Mouse (Mus musculus): ENCODE results near the gene Rbm12b1.
A peak's percentile ranks its signal among the peaks of the same experiment; 100 is the strongest.
"Not testable (repeated sequence)": the region's sequence is repeated elsewhere in the genome, so short reads cannot be mapped to it uniquely, and the experiment has no call there.

Rbm12b1 gene

DNA sequence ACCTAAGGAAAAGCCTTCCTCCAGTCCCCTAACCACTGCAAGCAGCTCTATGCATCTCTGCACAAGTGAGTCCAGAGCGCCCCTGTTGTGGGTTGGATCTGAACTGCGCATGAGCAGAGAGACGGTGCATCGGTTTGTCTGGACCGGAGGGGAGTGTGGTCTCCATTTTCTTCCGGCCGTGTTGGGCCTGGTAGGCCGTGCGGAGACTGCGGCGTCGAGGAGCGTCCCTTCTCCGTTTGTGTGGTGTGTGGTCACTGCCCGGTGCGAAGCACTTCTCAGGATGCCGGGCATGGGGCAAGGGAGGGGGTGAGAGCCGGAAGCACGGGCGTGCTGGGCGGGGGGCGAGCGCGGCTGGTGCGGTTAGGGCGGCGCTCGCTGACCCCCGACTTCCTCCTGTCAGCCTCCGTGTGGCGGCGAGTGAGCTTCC is at the start of gene Rbm12b1:
Gene Rbm12b1, plus strand, starts transcription at position 124 of the 427 bp plus-strand sequence.
- DNase-seq: peak; percentile 73

DNA sequence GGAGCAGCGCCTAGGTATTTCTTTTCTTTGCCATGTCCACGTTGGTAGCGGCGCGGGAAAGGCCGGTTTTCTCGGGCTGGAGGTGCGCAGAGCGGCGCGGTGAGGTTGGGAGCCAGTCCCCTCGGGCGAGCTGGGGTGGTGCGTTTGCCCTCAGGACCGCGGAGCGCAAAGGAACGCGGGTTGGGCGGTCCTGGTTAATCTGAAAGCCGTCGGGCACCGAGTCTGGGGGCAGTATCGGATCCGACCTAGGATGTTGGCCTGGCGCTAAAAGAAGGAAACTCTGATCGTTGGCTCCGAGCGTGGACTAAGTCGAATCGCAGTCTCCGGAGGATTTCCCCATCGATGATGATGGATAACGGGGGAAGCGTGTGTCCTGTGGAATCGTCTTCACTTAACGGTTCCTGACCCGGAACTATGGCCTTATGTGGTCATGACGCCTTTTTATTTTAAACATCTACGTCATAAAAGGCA is 563 bp downstream of the Rbm12b1 start:
- DNase-seq: not testable (repeated sequence)

DNA sequence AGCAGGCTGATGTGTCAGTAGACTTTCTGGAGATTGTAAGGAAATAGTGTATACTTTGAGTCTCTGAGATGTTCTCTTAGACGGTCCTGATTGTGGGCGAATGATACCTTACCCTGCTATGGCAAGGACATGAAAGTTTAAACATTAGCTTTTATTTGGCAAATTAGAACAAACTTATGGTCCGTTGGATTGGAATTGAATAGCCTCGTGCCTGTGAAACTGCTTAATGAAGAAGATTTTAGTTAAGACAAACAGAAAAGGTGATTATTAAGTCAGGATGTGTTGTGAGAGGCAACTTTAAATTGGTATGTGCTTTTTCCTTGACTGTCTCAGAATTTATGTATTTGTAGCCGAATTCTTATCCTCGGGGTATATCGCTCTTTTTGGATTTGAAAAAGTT is 1.5 kb downstream of the Rbm12b1 start:
- DNase-seq: not testable (repeated sequence)

DNA sequence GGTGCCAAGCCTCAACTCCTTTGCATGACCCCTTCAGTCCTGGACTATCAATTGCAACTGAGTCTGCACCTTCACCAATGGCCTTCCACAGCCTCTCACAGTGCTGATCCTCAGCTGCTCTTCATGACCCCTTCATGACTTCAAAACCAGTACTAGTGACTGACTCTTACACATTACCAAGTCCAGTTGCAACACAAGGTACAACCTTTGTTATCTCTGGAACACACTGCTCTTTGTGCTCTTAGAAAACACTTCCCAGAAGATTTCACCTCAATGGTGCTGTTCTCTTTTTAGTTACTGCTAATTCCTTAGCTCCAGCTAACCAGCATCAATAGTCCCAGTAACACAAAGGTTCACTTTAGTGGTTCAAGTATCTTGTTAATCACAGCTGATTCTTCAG is 7.6 kb downstream of the Rbm12b1 start:
- no peak for DNase-seq

DNA sequence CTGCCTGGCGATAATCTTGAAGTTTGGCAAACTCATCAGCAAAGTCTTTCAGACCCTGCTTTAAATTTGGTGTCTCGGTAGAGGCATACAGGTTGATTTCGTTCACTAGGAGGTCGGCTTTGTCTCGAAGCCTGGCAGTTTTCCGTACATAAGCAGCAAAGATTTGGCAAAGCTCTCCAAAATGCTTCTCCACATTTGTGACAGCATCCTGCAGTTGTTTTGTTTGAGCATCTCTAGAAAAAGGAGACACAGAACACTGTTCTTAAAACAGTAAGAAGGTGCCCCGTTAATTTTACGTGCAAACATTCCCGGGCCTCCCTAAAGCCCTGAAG is 30.9 kb downstream of the Rbm12b1 start:
- DNase-seq: no peak

DNA sequence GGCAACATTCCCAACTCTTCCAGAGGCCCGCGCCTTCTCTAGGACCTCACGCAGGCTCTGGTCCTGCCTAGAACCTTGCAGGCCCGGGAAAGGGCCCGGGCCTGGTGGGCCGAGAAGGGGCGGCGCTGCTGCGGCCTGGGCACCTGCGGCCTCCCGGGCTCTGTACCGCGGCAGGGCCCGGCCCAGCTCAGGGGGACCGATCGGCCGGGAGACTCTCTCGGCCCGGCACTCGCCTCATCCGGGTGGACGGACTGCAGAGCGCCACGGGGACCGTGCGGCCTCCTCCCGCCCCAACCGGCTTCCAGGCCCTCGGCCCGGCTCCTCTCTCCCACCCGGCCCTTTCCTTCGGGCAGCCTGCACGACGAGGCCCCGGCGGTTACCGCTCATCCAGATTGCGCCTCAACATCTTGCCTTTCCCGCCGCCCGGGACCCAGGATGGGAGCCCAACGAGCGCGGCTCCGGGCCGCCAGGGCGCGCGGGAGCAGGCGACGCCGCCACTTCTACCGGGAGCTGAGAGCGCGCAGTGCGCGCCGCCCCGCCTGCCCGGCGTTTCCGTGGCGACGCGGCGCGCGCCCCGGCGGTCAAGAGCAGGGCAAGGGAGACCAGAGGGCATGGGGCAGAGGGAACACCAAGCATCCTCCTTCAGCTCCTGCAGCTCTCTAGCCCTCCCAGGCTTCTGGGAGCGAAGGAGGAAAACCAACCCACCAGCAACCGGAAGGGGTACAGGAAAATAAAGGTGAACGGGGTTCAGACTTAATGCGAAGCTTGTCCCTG is 31.4 kb downstream of the Rbm12b1 start, which contains the start of gene Fam92a:
Gene Fam92a, minus strand, starts transcription at position 698 of the 774 bp plus-strand sequence.
- DNase-seq: peak; percentile 64

DNA sequence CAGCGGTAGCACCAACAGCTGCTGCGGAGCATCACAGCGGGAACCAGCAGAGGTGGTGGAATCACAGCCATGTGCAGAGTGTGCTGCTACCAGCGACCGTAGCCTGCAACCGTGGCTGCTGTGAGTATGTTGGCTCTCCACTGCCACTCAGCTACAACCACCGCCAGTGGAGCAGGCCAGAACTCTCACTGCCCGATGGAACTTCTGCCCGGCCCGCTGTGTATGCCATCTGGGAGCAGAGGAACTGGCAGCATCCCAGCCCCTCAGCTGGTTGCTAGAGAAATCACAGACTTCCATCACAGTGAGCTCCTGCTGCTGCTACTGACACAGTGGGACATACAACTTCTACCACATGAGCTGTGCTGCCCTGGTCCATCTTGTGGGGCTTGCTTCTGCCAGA is 38.9 kb downstream of the Rbm12b1 start:
- DNase-seq: peak; percentile 57

Measured in right cerebral cortex, postnatal 14 days (tissue).